Mouse (Mus musculus): Measurements from ENCODE around the gene St3gal3. TPM values are rescaled to one million over a fixed set of nuclear protein-coding genes. Genes with fewer than 3 reads are reported as not detected.

Gene St3gal3
- polyA plus RNA-seq, 1 experiment from 2014 or later, result 6.7 TPM

DNA sequence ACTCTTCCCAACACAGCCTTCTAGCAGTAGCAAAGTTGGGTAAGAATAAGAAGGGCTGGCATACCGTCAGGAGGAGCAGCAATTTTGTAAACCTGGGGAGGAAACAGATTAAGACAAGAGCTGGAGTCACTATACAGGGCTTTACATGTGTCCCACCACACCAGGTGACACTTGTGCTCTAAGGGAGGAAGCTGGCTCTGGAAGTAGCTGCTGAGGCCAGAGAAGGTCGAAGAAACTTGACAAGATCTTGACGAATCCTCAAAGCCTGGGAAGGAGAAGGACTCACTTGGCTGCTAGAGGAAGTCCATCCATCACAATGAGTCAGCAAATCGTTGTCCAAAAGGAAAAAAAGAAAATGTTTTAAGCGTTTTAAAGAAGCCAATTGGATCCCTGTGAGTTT is 218.3 kb downstream of the St3gal3 start:
- no peak overlapping the region; the same call in 1 of the 2 replicates for H3K4me2 ChIP-seq (ENCODE audit: low read length)
- no peak overlapping the region for H3K9ac ChIP-seq (ENCODE audit: low read depth, low read length)
- H3K9me3 ChIP-seq (replicated peaks; ENCODE audit: low read length), result no peaks in the 10 kb centered on the region
- DNase-seq (ENCODE audit: low spot score), result no peak
- no peak for TF ChIP-seq CTCF (IDR thresholded peaks at IDR 0.05; ENCODE audit: low read depth)
- ATAC-seq (replicated peaks; ENCODE audit: low FRiP score, low read depth), result no peak
- peaks cover 16% of the 10 kb centered on the region for H3K4me1 ChIP-seq (replicated peaks; ENCODE audit: insufficient read depth, low read length)
- H3K27me3 ChIP-seq (ENCODE audit: insufficient read depth, low read length), result no peaks in the 10 kb centered on the region
- 66% methylated on average over 5 of the region's 5 CpGs for WGBS
- no peak overlapping the region for H3K27ac ChIP-seq
- H3K36me3 ChIP-seq (ENCODE audit: insufficient read depth, low read length), result 0 out of 2 replicates have a peak, but pooled peaks cover 4% of the 10 kb centered on the region
- no peak overlapping the region for H3K4me3 ChIP-seq (replicated peaks; ENCODE audit: low read depth, low read length)

DNA sequence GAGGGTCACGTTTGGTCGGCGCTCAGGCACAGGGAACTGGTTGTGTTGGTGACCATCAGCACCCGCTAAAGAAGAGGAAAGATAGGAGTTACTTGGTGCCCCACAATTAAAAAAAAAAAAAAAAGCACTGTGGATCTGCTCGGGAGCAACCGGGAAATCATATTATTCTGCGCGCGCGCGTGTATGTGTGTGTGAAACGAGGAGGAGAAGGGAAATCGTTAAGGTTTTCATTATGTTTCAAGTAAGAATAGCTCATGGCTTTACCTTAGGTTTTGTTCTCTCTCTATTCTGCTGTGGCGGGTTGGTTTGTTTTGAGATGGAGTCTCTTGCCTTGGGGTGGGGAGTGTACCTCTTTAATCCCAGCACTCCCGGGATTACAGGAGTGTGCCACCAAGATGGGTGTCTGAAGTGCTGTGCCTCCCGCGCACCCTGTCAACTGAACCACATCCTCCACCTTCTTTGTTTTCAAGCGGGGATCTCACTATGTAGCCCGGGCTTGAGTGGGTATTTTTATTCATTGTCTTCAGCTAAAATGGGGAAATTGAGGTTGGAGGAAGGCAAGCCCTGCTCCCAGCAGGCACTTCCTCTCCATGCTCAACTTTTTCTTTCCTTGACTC is 219.1 kb downstream of the St3gal3 start:
- H3K9me3 ChIP-seq (replicated peaks; ENCODE audit: low read length), result no peaks in the 10 kb centered on the region
- peak; percentile 44 for DNase-seq (ENCODE audit: low spot score)
- no peak for TF ChIP-seq CTCF (IDR thresholded peaks at IDR 0.05; ENCODE audit: low read depth)
- ATAC-seq (replicated peaks; ENCODE audit: low FRiP score, low read depth), result peak; percentile 34; the same call in 1 of the 2 replicates
- H3K36me3 ChIP-seq (ENCODE audit: insufficient read depth, low read length), result peaks cover 8% of the 10 kb centered on the region; the same call in 1 of the 2 replicates
- H3K9ac ChIP-seq (ENCODE audit: low read depth, low read length), result peak overlapping the region; percentile 88
- H3K4me2 ChIP-seq (ENCODE audit: low read length), result peak overlapping the region; percentile 100
- no peaks in the 10 kb centered on the region for H3K27me3 ChIP-seq (ENCODE audit: insufficient read depth, low read length)
- H3K27ac ChIP-seq, result peak overlapping the region; percentile 88; the same call in 1 of the 2 replicates
- peak overlapping the region; percentile 78 for H3K4me3 ChIP-seq (replicated peaks; ENCODE audit: low read depth, low read length)
- 2% methylated on average over 19 of the region's 19 CpGs for WGBS
- peaks cover 16% of the 10 kb centered on the region for H3K4me1 ChIP-seq (replicated peaks; ENCODE audit: insufficient read depth, low read length)

DNA sequence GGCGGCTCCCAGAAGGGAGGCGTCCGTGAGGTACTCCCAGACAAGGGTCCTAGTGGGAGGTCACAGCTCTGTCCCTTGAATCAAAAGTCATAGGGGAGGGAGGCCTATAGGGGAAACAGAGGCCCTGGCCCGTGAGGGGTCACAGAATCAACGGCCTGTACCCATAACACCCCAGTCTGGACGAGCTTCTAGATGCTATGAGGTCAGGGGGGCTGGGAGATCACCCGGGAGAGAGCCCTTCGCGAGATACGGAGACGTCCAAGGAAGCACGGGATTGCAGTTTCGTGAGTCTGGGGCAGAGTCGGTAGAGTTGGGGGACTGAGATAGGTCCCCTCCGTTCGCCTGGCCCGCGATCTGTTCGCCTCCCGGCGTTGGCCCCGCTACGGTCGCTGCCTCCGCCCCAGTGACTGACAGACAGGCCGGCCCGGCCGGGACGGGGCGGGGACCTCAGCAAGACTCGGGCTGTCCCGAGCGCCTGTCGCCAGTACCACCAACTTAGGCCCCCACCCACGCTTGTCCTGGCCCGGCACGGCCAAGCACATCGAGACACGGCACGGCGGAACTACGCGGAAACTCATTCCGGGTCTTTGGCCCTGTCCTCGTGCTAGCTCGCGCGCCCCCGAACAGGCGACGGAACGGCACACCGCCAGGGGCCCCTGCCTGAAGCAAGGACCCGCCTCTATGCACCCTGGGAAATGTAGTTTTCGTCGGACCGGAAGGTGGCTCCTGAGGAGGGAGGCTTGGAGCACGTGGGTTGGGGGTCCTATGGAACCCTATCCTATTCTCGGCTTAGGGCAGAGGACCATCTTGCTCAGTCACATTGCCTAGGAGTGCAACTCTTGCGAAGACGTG is 219.9 kb downstream of the St3gal3 start, which contains the start of gene Ipo13:
Ipo13 (minus strand) TSS at position 409 of the 852 bp plus-strand sequence.
- peak within 1 kb of the TSS; percentile 88 for H3K27ac ChIP-seq
- ATAC-seq (replicated peaks; ENCODE audit: low FRiP score, low read depth) (peak; percentile 93), DNase-seq (ENCODE audit: low spot score) (peak; percentile 95)
- no peaks in the 10 kb centered on the region for H3K9me3 ChIP-seq (replicated peaks; ENCODE audit: low read length)
- peak; percentile 40 for TF ChIP-seq CTCF (IDR thresholded peaks at IDR 0.05; ENCODE audit: low read depth)
- H3K27me3 ChIP-seq (ENCODE audit: insufficient read depth, low read length), result no peaks in the 10 kb centered on the region
- peak within 1 kb of the TSS; percentile 100 for H3K4me2 ChIP-seq (ENCODE audit: low read length)
- peaks cover 8% of the 10 kb centered on the region; the same call in 1 of the 2 replicates for H3K36me3 ChIP-seq (ENCODE audit: insufficient read depth, low read length)
- under 1% methylated on average over 54 of the region's 61 CpGs for WGBS
- H3K4me1 ChIP-seq (replicated peaks; ENCODE audit: insufficient read depth, low read length), result peaks cover 16% of the 10 kb centered on the region
- H3K9ac ChIP-seq (ENCODE audit: low read depth, low read length), result peak within 1 kb of the TSS; percentile 88
- H3K4me3 ChIP-seq (replicated peaks; ENCODE audit: low read depth, low read length), result peak within 1 kb of the TSS; percentile 78

DNA sequence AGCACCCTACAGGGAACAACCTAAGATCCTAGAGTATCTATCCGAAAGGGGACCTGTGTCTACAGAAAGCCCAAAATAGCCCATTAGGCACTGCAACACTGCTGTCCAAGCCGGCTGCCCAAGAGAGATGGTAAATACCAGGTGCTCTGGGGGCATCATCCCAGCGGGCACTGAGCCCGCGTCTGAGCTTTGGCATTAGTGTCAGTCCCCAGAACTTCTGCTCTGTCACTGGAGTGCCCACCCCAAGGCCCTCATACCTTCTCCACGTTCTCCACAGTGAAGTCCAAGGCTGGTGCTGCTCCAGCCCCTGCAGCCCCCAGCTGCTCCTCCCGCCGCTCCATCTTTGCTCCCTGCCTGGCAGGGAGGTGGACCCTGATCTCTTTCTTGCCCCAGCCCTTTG is 220.7 kb downstream of the St3gal3 start:
- Histone ChIP-seq H3K9ac (ENCODE audit: low read depth, low read length) (peak overlapping the region; percentile 88), H3K27ac (no peak overlapping the region), H3K4me2 (ENCODE audit: low read length) (peak overlapping the region; percentile 100), H3K27me3 (ENCODE audit: insufficient read depth, low read length) (no peaks in the 10 kb centered on the region), H3K9me3 (replicated peaks; ENCODE audit: low read length) (no peaks in the 10 kb centered on the region), H3K4me3 (replicated peaks; ENCODE audit: low read depth, low read length) (peak overlapping the region; percentile 78), H3K36me3 (ENCODE audit: insufficient read depth, low read length) (peaks cover 8% of the 10 kb centered on the region; the same call in 1 of the 2 replicates), H3K4me1 (replicated peaks; ENCODE audit: insufficient read depth, low read length) (peaks cover 16% of the 10 kb centered on the region)
- ATAC-seq (replicated peaks; ENCODE audit: low FRiP score, low read depth) (0 out of 2 replicates have a peak, but pooled peaks have one; percentile 3), DNase-seq (ENCODE audit: low spot score) (no peak)
- no peak for TF ChIP-seq CTCF (IDR thresholded peaks at IDR 0.05; ENCODE audit: low read depth)
- WGBS, result 14% methylated on average over 8 of the region's 8 CpGs

DNA sequence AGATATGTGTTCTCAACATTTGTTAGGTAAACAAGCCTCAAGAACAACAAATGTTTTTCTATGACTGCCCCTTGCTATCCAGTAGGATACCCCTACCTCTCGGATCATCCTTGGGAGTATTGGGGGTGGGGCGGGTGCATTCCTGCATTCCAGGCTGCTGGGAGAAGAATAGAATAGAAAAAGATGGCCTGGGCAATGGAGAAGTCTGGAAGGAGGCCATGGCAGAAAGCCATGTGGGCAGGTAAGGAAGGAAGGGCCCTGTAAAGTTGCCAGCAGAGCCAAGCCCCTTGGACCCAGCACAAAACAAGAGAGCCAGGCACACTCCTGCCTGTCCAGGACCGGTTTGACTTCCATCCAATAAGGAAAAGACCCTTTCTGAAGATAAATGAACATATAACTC is 221.3 kb downstream of the St3gal3 start:
- H3K36me3 ChIP-seq (ENCODE audit: insufficient read depth, low read length), result peaks cover 8% of the 10 kb centered on the region; the same call in 1 of the 2 replicates
- H3K9ac ChIP-seq (ENCODE audit: low read depth, low read length), result no peak overlapping the region
- H3K4me2 ChIP-seq (ENCODE audit: low read length), result peak overlapping the region; percentile 100; the same call in 1 of the 2 replicates
- no peak for TF ChIP-seq CTCF (IDR thresholded peaks at IDR 0.05; ENCODE audit: low read depth)
- H3K4me3 ChIP-seq (replicated peaks; ENCODE audit: low read depth, low read length), result no peak overlapping the region
- no peaks in the 10 kb centered on the region for H3K9me3 ChIP-seq (replicated peaks; ENCODE audit: low read length)
- no peak for ATAC-seq (replicated peaks; ENCODE audit: low FRiP score, low read depth)
- no peak overlapping the region for H3K27ac ChIP-seq
- no peaks in the 10 kb centered on the region for H3K27me3 ChIP-seq (ENCODE audit: insufficient read depth, low read length)
- H3K4me1 ChIP-seq (replicated peaks; ENCODE audit: insufficient read depth, low read length), result peaks cover 16% of the 10 kb centered on the region
- no peak for DNase-seq (ENCODE audit: low spot score)
- WGBS, result 54% methylated on average over 3 of the region's 3 CpGs

DNA sequence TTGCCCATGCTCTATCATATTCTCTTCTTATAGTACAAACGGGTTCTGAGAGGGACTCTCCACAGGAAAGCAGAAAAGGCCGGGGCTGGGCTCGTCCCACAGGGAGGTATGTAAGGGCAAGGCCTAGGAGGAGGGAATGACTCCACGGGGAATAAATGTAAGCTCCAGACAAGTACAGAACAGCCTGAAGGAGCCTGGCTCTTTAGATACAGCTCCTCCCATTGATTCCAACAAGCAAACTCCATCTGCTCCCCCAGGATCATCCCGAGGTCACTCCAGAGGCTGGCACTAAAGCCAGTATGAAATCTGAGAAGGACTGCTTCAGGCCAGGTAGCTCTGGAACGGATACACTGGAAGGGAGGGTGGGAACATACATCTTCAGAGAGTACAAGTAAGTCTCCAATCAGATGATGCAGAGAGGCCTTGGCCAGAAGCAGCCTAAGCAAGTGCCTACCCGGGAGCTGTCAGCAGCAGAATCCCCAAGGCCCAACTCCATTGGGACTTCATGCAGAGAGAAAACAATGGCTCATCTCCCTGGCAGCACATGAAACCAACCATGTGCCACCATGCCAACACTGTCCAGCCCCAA is 221.9 kb downstream of the St3gal3 start:
- no peak for TF ChIP-seq CTCF (IDR thresholded peaks at IDR 0.05; ENCODE audit: low read depth)
- DNase-seq (ENCODE audit: low spot score) (no peak), ATAC-seq (replicated peaks; ENCODE audit: low FRiP score, low read depth) (no peak)
- WGBS, result 47% methylated on average over 7 of the region's 7 CpGs
- Histone ChIP-seq H3K4me2 (ENCODE audit: low read length) (no peak overlapping the region), H3K27me3 (ENCODE audit: insufficient read depth, low read length) (no peaks in the 10 kb centered on the region), H3K4me3 (replicated peaks; ENCODE audit: low read depth, low read length) (no peak overlapping the region), H3K4me1 (replicated peaks; ENCODE audit: insufficient read depth, low read length) (peaks cover 16% of the 10 kb centered on the region), H3K36me3 (ENCODE audit: insufficient read depth, low read length) (peaks cover 8% of the 10 kb centered on the region; the same call in 1 of the 2 replicates), H3K27ac (no peak overlapping the region), H3K9me3 (replicated peaks; ENCODE audit: low read length) (no peaks in the 10 kb centered on the region), H3K9ac (ENCODE audit: low read depth, low read length) (no peak overlapping the region)
